In the genomic region with DNA sequence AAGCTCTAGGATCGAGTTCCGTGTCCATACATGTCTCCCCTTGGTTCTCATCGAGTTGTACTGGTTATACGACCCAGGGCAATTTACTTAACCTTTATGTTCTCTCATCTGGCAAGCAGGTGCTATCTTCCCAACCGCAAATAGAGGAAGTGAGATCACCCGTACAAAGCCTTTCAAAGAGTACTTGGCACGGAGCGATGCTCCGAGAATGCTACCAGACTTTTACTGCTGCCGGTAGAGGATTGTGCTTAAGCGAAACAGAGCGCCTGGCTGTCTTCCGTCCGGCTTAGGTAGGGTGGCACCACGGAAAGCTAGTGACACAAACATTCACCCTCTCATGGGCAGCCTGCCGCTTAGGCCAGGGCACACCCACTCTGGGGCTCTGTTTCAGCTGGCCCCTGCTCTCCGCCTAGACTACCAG, we compare ENCODE assay signal across 10 mouse cellular contexts. TPM values are rescaled to one million over a fixed set of nuclear protein-coding genes. Genes with fewer than 3 reads are reported as not detected.
DNase-seq lines count a peak whose midpoint lies in the region; ATAC-seq and TF ChIP-seq lines count a peak whose summit lies in the region.
"Had no signal": no experiment of that assay in that cellular context is flagged by ENCODE, and none has a peak within 500 bp of the region (broad histone marks: within the 10 kb centered on the region; RNA-seq: fewer than 3 reads in every experiment).

No protein-coding gene starts in this region.

- intact Hi-C loops in gastrocnemius, adult 2 months (cut with DNase I): loop anchor here (5.0 kb wide), 1 partner anchor 57 kb away; a partner anchor contains a TSS

- peak overlapping the region; percentile 90 for H3K27ac ChIP-seq in gastrocnemius, adult 2 months
- no peak overlapping the region for H3K27ac ChIP-seq in forebrain, embryonic 15.5 days (replicated peaks)
- H3K27ac ChIP-seq in forebrain, embryonic 12.5 days: no peak overlapping the region
- H3K27ac ChIP-seq: hindbrain, embryonic 12.5 days had no signal

- H3K9ac ChIP-seq in forebrain, embryonic 15.5 days (replicated peaks): no peak overlapping the region
- no peak overlapping the region for H3K9ac ChIP-seq in forebrain, embryonic 12.5 days
- H3K9ac ChIP-seq: hindbrain, embryonic 12.5 days had no signal

- H3K9me3 ChIP-seq in forebrain, embryonic 15.5 days: no peaks in the 10 kb centered on the region
- H3K9me3 ChIP-seq in forebrain, embryonic 12.5 days: no peaks in the 10 kb centered on the region
- H3K9me3 ChIP-seq: hindbrain, embryonic 12.5 days had no signal

- WGBS in forebrain, embryonic 15.5 days: 92% methylated on average over 17 of the region's 17 CpGs
- WGBS in forebrain, embryonic 12.5 days: 90% methylated on average over 17 of the region's 17 CpGs

- H3K36me3 ChIP-seq in forebrain, embryonic 15.5 days: no peaks in the 10 kb centered on the region
- no peaks in the 10 kb centered on the region for H3K36me3 ChIP-seq in forebrain, embryonic 12.5 days (replicated peaks)
- H3K36me3 ChIP-seq: hindbrain, embryonic 12.5 days had no signal

- DNase-seq in spleen, adult 12 weeks (ENCODE audit: low spot score): peak; percentile 13
- no peak for DNase-seq in spleen, postnatal 4 days (ENCODE audit: low spot score in 2 of 2)
- DNase-seq in gastrocnemius, adult 2 months: peak; percentile 82
- DNase-seq in spleen, adult 18-20 months: peak; percentile 53 to 64
- peak; percentile 17 for DNase-seq in urinary bladder, postnatal 25 days (ENCODE audit: low spot score)
- DNase-seq in left cerebral cortex, adult 11 months (ENCODE audit: low spot score): no peak

- no peak for TF ChIP-seq CTCF in gastrocnemius, adult 2 months (IDR thresholded peaks at IDR 0.05)

- H3K4me3 ChIP-seq in gastrocnemius, adult 2 months: peak overlapping the region; percentile 50
- H3K4me3 ChIP-seq in forebrain, embryonic 15.5 days: no peak overlapping the region
- no peak overlapping the region for H3K4me3 ChIP-seq in forebrain, embryonic 12.5 days (replicated peaks)
- H3K4me3 ChIP-seq: erythroblast, embryonic 14.5 days; hindbrain, embryonic 12.5 days had no signal

- H3K4me2 ChIP-seq in forebrain, embryonic 15.5 days (replicated peaks): no peak overlapping the region
- no peak overlapping the region for H3K4me2 ChIP-seq in forebrain, embryonic 12.5 days
- H3K4me2 ChIP-seq: hindbrain, embryonic 12.5 days had no signal

- no peak for ATAC-seq in forebrain, embryonic 15.5 days (replicated peaks)
- no peak for ATAC-seq in forebrain, embryonic 12.5 days (ENCODE audit: low FRiP score)

- no peaks in the 10 kb centered on the region for H3K27me3 ChIP-seq in forebrain, embryonic 15.5 days
- H3K27me3 ChIP-seq in forebrain, embryonic 12.5 days: no peaks in the 10 kb centered on the region
- H3K27me3 ChIP-seq: hindbrain, embryonic 12.5 days had no signal

- no peaks in the 10 kb centered on the region for H3K4me1 ChIP-seq in forebrain, embryonic 15.5 days
- no peaks in the 10 kb centered on the region for H3K4me1 ChIP-seq in forebrain, embryonic 12.5 days
- H3K4me1 ChIP-seq: hindbrain, embryonic 12.5 days had no signal

RNA-seq across cellular contexts. Expression of a gene that starts 57.0 kb away (rescaled TPM):
- 100 to 1,000 TPM in 1 of 2 experiments, 10 to 100 TPM in 1; 94.2 to 115 TPM for total RNA-seq in gastrocnemius, adult 2 months (2021)
- polyA plus RNA-seq in forebrain, embryonic 15.5 days (2015; fragmentation: Nextera tagmentation; extraction: Ambion mirVana): 16.7 and 17.5 TPM in 2 replicates
- polyA plus RNA-seq in forebrain, embryonic 12.5 days (2016; fragmentation: Nextera tagmentation; extraction: Ambion mirVana): 15.9 TPM in 2 replicates

Comparison
In these comparisons a context has a peak if more than half of its experiments do, and no peak if none do; other contexts are left out.
1. DNase-seq: peak in spleen, adult 12 weeks (single experiment), gastrocnemius, adult 2 months (single experiment), spleen, adult 18-20 months (2 of 2) and urinary bladder, postnatal 25 days (single experiment); none in spleen, postnatal 4 days (0 of 2) and left cerebral cortex, adult 11 months (single experiment).